Mouse (Mus musculus): Measurements from ENCODE around the gene Mki67.

- TF ChIP-seq NELFE (IDR thresholded peaks at IDR 0.05; ENCODE audit: low read depth, low read length) (no peak), TCF12 (IDR thresholded peaks at IDR 0.05; ENCODE audit: low read depth, low read length) (no peak), USF1 (IDR thresholded peaks at IDR 0.05; ENCODE audit: low read depth, low read length) (no peak), CTCF (IDR thresholded peaks at IDR 0.05 in 2 of 3, conservative IDR thresholded peaks at IDR 0.05 in 1 of 3; ENCODE audit: control insufficient read depth in 1 of 3, insufficient read depth in 1 of 3, low read depth in 2 of 3, low read length in 3 of 3, poor library complexity in 1 of 3, severe bottlenecking in 1 of 3) (no peak)
Measured at GRCm38 (mm10) chr7:135722011-135722838, 6.1 kb upstream of the Mki67 start.

All from MEL (cell line).